Mouse (Mus musculus) brain, adult 2 months (tissue): Measurements from ENCODE around the gene Pstk.
"Not testable (repeated sequence)": the region's sequence is repeated elsewhere in the genome, so short reads cannot be mapped to it uniquely, and the experiment has no call there.

Experiments
- DNase-seq: peaks from one replicate; pipeline ENCODE4 v3.0.0; 2011; ENCODE audit warnings: low read depth, low spot score

Pstk gene

DNA sequence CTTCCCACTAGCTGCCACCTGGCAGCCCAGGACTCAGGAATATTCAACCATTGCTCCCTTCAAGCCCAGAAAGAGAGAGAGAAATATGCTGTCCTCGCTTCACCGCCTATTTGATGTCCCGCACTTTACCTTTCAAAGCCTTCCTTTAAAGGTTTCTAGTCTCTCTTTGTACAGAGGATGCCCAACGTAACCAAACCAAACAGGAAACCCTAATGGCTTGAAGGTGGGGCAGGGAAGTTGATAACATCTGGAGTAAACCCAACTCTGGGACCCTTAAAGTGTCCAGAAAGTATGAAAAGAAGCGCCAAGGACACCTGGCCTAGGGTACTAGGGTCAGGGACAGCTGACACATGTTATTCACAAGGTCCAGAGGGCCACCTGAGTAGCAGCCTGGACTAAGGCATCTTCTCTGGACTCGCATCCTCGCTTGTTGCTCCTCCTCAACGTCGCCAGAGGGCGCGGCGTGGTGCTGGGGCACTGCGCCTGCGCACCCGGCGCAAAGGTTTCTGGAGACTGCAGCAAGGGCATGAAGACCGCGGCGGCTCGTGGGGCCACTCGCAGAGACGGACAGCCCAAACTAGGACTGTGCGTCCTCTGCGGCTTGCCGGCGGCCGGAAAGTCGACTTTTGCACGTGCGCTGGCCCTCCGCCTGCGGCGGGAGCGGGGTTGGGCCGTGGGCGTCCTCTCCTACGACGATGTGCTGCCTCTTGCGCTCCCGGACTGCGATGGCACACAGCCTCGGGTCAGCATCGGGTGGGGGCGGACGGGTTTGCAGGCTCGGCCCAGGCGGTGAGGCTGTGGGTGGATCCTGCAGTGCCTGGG is at the start of gene Pstk:
Pstk (plus strand) TSS at position 494 of the 822 bp plus-strand sequence.
- DNase-seq = peak; percentile 96

DNA sequence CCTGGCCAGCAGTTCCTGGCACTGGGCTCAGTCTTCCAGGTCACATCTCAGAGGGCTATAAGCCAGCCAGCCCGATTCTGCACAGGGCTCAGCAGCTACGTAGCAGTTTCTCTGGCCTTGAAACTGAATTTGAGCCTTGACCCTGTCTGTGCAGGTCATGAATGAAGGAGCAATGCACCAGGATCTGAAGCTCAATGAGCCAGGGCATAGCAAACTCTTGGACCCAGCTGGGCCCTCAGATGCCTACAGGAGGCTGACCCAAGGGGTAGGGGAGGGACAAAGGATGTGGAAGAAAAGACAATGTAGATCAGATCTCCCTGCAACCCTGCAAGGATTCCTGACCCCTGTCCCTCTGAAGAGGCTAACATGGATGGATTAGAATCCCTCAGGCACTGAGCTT is 48.7 kb upstream of the Pstk start, which contains the start of gene Cuzd1:
Cuzd1 (minus strand) TSS at position 101 of the 400 bp plus-strand sequence.
- DNase-seq = no peak

DNA sequence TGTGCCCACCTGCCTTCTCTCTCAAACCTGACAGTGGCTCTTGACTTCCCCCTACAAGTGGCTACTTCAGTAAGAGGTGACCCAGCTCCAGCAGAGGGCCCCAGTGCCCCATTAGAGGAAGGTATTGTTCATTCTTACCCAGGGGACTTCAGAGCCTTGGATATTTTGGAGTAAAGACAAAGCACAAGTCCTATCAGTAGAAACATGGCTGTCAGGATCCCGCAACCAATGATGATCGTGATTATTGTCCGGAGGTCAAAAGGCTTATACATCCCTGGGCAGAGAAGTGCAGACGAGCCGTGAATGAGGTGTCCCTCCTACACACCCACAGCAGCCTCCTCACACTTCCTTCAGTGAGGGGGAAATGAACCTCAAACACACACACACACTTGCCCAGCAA is 43.9 kb upstream of the Pstk start:
- no peak for DNase-seq

DNA sequence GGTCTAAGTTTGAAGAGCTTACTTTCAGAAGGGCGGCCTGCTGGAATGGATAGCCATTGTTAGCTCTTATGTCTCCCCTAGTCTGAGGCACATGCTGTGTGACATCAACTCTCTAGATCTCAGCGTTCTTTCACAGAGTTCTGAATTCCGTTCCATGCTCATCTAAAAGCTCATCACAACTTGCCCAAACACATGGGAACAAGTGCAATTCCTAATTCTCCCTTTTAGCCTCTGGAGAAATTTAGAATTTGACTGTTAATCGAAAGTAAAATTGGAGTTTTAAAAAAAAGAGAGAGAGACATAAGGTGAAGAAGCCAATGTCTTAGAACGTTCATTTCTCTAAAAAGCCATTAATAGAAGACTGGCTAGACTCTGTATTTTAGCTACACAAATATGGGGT is 41.5 kb upstream of the Pstk start, which contains the start of gene Fam24b:
Fam24b (minus strand) TSS at position 101 of the 400 bp plus-strand sequence.
- no peak for DNase-seq

- DNase-seq = no peak
Measured at GRCm38 (mm10) chr7:131331688-131332087, 39.3 kb upstream of the Pstk start.

DNA sequence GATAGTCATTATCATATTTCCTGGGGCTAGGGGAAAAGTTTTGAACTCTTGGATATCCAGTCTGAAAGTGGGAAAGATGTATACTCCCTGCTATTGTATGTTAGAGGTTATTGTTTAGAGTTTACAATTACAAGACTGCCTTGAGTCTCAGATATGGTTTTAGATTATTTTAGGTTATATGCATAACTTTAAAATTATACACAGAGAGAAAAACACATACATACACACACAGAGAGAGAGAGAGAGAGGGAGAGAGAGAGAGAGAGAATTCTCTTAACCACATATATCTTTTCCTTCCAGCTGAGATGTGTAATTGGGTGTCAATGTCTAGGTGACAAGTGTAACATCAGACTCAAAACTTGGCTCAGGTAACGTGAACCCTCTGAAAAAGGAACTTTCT is 37.4 kb upstream of the Pstk start, which contains the start of gene Fam24a:
Fam24a (plus strand) TSS at position 301 of the 400 bp plus-strand sequence.
- no peak for DNase-seq

- no peak for DNase-seq
Measured at GRCm38 (mm10) chr7:131337502-131338068, 33.4 kb upstream of the Pstk start.

- DNase-seq = peak; percentile 56
Measured at GRCm38 (mm10) chr7:131345856-131346541, 24.9 kb upstream of the Pstk start.

DNA sequence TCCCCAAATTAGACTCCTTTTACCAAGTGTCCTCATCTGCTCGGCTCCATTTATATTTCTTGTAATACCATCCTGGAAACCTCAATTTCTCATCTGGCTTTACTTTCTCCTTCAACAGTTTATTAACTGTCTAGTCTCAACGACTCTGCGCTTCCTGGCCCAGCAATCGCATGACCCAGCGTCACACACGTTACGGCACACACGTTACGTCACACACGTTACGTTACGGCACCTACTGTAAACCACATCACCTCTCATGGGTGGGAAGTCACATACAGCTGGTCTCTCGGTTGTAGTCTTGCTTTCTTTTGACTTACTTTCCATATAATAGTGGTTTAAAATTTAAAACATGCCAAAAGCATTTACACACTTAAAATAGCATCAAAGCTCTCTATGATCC is 14.8 kb upstream of the Pstk start:
- DNase-seq = no peak

- no peak for DNase-seq
Measured at GRCm38 (mm10) chr7:131362269-131362614, 8.7 kb upstream of the Pstk start.

DNA sequence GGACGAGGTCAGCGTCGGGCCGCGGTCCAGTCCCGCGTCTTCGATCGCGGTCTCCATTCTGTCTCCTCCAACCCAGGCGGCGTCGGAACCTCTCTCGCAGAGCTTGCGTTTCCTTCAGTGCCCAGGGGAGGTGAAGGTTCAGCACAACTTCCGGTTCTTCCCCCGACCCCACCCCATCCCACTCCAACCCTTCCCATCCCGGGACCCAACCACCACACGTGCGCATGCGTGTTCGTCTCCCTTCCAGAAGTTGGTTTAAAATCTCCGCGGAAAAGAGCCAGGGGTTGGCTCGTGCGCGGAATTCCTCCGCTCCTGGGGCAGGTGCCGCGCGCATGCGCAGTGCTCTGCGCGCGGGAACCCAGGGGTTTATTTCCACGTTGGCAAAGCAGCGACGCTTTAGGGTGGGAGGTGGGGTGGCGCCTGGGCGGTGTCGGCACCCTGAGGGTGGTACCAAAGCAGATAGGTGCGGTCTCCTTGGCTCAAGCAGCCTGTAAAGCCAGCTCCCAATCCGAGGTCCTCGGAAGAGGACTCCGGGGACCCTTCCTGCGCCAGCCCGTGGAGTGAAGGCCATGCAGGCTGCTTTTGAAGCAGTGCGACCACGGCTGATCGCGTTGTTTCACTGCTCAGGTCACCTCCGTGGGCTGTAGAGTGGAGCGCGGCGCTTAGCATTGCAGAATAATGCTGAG is 8.2 kb upstream of the Pstk start, which contains the start of gene 2310057M21Rik:
2310057M21Rik (minus strand) TSS at position 145 of the 686 bp plus-strand sequence.
- peak; percentile 99 for DNase-seq

GRCm38 (mm10) chr7:131364131-131364530 is 6.8 kb upstream of the Pstk start:
- no peak for DNase-seq

DNA sequence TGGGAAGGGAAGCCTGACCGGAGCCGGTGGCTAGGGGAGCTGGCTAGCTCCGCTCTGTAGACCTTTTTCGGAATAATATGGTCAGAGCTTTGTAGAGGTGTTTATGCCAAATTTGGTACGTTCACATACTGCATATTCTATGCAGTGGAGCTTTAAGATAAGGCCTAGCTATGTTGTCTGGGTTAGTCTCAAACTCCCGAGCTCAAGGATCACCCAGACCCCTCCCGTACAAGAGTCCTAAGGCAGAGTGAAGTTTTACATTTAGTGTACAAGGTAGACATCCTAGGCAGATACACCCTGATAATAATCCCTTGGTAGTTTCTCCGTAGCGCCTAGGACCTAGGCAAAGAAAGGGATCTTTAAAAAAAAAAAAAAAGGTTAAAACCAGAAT is 524 bp downstream of the Pstk start:
- DNase-seq = no peak

- peak; percentile 30 for DNase-seq
Measured at GRCm38 (mm10) chr7:131371880-131372651, 1.1 kb downstream of the Pstk start.

- not testable (repeated sequence) for DNase-seq
Measured at GRCm38 (mm10) chr7:131391761-131392160, 20.8 kb downstream of the Pstk start.

- peak; percentile 27 for DNase-seq
Measured at GRCm38 (mm10) chr7:131409321-131409987, 38.5 kb downstream of the Pstk start.

DNA sequence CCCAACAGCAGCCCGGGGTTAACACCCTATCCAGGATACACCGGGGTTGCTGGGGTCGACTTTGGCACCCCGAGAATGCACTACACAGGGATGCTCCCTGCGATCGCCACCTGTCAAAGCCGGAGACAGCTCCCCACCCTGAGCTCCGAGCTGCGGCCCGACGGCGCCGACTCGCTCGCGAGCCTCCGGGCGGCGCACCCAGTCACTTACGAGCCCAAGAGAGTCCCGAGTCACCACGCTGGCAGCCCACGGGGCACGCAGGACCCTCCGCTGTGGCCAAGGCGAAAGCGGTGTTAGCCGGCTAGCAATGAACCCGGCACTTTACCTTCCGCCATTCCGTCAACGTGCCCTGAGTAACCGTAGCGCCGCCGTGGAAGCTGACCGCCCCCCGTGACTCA is 39.0 kb downstream of the Pstk start:
- no peak for DNase-seq

DNA sequence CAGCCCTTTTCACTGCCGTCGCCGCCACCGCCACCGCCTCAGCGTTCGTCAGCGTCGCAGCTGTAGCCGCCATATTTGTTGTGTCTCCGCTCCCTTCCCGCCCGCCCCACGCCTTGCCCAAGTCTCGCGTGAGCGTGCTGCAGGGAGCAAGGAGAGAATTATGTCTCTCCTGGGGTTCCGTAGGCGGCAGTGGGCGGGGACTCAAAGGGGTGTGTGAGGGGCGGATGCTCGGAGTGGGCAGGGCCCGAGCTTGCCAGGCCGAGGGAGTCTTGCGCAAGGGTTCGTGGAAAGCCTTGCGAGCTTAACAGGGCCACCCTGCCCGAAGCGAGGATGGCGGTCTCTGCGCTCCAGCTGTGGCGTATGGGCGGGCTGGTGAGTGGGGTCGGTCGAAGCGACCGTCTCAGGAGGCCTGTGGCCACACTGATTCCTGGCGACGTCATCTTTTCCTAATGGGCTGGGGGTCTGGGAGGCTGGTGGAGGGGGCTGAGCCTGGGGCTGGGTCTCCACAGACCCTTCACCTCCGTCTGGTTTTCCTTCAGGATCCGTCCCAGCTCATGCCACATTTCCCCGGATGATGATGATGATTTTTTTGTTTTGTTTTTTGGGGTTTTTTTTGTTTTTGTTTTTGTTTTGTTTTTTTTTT is 39.6 kb downstream of the Pstk start, which contains the start of the genes Ikzf5 and Acadsb:
Ikzf5 (minus strand) TSS at position 106 of the 643 bp plus-strand sequence.
Acadsb (plus strand) TSS at position 186 of the 643 bp plus-strand sequence.
- DNase-seq = peak; percentile 99

DNA sequence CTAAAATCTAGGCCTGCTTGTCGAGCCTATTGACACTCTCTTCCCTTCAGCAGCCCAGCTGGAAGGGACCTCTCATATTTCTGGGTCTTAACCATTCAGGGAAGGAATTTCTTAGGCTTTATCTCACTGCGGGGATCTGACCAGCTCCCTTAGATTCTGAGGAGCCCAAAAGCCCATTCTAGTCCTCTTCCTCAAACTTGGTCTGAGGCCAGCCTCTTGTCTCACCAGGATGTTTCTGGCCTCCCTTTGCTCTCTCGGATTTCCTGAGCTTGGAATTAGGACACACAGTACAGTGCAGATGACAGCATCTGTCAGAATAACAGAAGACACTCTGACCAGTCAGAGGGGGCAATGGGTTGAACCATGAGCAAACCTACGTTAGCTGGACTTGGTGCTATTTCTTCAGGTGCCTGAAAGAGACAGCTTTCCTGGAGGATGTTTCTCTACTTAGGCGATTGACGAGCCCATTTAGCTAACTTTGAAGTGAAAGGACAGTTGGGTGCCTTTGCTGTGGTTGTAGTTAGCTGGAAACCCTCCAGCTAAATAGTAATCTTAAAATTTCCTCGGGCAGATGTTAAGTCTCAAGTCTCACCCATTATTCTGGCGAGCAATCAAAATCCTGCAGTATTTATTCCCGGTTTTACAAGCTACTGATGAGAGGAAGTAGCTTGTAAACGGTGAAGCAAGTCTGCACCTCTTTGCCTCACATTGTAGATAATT is 40.4 kb downstream of the Pstk start:
- DNase-seq = peak; percentile 13
